Mouse (Mus musculus) spleen, postnatal 10 days (tissue): ENCODE results near the gene Gm21731.
"Not testable (repeated sequence)": the region's sequence is repeated elsewhere in the genome, so short reads cannot be mapped to it uniquely, and the experiment has no call there.

Experiments
- DNase-seq, 2 experiments: peaks; one replicate each; pipeline ENCODE4 v3.0.0; 2021 to 2022; ENCODE audit warnings: low spot score in 2 of 2

Gm21731 gene

GRCm38 (mm10) chr13:120238811-120239210 is at the start of gene Gm21731:
Gene Gm21731, plus strand, starts transcription at chr13:120239111.
- DNase-seq: not testable (repeated sequence)

- not testable (repeated sequence) for DNase-seq
Observed at GRCm38 (mm10) chr13:120196189-120196821, 42.6 kb upstream of the Gm21731 start.

GRCm38 (mm10) chr13:120215847-120216246 is 23.1 kb upstream of the Gm21731 start, which contains the start of gene Gm21762:
Gene Gm21762, minus strand, starts transcription at chr13:120215947.
- not testable (repeated sequence) for DNase-seq

- DNase-seq: not testable (repeated sequence)
Observed at GRCm38 (mm10) chr13:120220922-120221321, 18.0 kb upstream of the Gm21731 start.

- DNase-seq: not testable (repeated sequence)
Observed at GRCm38 (mm10) chr13:120223012-120223659, 15.8 kb upstream of the Gm21731 start.

GRCm38 (mm10) chr13:120231798-120232197 is 7.1 kb upstream of the Gm21731 start:
- DNase-seq: not testable (repeated sequence)

GRCm38 (mm10) chr13:120232447-120233049 is 6.4 kb upstream of the Gm21731 start:
- not testable (repeated sequence) for DNase-seq

- not testable (repeated sequence) for DNase-seq
Observed at GRCm38 (mm10) chr13:120251208-120251924, 12.5 kb downstream of the Gm21731 start.

GRCm38 (mm10) chr13:120258817-120259658 is 20.1 kb downstream of the Gm21731 start:
- DNase-seq: not testable (repeated sequence)

- peak in 1 of 2 experiments; percentile 15 for DNase-seq
Observed at GRCm38 (mm10) chr13:120259718-120260117, 20.8 kb downstream of the Gm21731 start.

- DNase-seq: not testable (repeated sequence)
Observed at GRCm38 (mm10) chr13:120262870-120263269, 24.0 kb downstream of the Gm21731 start, which contains the start of gene AF067061. Gene AF067061, plus strand, starts transcription at chr13:120263114.

GRCm38 (mm10) chr13:120277837-120278236 is 38.9 kb downstream of the Gm21731 start:
- DNase-seq: not testable (repeated sequence)

- no peak for DNase-seq
Observed at GRCm38 (mm10) chr13:120278784-120279183, 39.9 kb downstream of the Gm21731 start.
